Mouse (Mus musculus) kidney, adult 9 months (tissue): ENCODE measurements around the gene C3.
A peak's percentile ranks its signal among the peaks of the same experiment; 100 is the strongest.

Experiments
- DNase-seq: peaks from one replicate; pipeline ENCODE4 v3.0.0; 2022

The C3 gene

GRCm38 (mm10) chr17:57249186-57250181, 21.5 kb upstream of the C3 start, which contains the start of gene Trip10:
TSS of gene Trip10 (plus strand) at chr17:57249455.
- peak; percentile 98 for DNase-seq

DNA sequence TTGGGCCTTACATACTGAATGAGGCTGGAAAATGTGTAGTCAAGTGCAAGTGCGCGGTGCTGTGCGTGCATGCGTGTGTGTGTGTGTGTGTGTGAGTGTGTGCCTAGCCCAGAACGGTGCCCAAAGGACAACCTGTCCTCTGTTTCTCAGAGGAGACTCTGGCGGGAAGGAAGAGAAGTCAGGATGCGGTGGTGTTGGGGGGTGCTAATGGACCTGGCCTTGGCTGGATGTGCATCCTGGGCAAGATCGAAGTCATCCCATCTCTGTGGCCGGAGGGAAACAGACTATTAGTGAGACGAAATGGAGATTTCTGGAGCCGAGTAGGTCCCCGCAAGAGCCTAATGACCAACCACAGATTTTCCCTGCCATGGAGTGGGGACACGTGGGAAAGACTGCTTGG, 20.8 kb upstream of the C3 start:
- peak; percentile 56 for DNase-seq

GRCm38 (mm10) chr17:57248201-57248699, 20.3 kb upstream of the C3 start, which contains the start of gene Gpr108:
TSS of gene Gpr108 (minus strand) at chr17:57248446.
- DNase-seq: peak; percentile 94

DNA sequence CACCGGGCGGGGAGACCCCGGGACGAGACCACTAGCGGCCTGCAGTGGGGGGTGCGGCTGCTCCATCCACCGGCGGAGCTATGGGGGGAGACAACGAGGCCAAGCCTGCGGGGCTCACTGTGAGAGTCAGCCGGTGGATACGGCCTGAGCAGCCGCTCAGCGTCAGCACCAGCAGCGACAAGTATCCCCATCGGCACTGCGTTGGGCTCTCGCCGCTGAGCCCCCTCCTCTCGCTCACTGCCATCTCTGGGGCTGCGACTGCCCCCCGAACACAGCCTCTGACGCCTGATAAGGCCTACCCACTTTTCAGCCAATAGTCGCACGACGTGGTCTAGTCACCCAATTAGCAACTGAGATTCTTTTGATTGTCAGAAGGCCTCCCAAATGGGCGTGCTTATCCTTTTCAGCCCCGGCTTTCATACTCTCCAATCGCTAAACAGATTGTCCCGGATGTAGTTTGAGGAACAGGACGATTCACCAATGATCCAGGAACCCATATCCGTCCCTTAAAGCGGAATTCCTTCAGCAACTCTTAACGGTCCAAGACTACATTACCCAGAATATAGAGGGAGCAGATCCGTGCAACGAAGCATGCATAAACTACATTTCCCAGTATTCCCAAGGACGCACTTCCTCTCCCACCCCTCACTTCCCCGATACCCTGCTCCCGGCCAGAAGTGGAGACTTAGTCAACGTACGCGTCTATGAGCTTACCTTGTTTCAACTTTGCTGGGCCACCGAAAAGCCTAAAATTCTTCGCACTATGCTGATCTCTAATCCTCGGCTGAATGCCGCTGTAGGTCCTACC, 19.7 kb upstream of the C3 start:
- DNase-seq: peak; percentile 99

- no peak for DNase-seq
Observed at GRCm38 (mm10) chr17:57246663-57247392, 18.9 kb upstream of the C3 start.

GRCm38 (mm10) chr17:57245311-57245929, 17.5 kb upstream of the C3 start:
- DNase-seq: no peak

DNA sequence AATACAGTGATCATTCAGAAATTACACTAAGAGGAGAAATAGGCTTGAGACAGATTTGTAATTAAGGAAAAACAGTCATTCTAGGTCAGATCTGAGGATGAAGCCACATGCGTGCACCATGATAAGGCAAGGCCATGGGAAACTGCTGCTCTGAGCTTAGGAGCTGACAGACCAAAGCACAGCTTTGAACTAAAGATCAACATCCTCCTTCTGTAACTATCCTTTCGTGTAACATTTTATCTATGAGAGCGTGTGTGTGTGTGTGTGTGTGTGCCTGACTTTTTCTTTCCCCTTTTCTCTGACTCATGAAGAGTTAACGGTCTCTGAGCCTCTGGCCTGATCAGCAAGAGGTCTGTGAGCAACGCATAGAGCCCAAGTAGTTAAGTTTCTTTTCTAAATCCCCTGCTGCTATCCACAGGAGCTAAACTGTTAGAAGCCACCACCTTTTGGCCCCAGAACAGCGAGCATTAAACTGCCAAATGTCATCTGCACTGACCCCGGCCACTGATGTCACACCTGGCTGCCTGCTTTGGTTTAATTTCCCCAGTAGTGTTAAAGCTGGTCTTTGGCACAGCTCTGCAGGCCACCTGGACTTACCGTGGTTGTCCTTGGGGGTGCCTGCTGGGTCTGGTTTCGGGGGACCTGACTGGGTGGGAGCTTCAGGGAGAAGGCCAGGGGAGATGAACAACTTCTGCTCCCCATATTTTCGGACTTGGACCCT, 15.9 kb upstream of the C3 start:
- no peak for DNase-seq

GRCm38 (mm10) chr17:57237181-57237580, 9.2 kb upstream of the C3 start:
- no peak for DNase-seq

- no peak for DNase-seq
Observed at GRCm38 (mm10) chr17:57235803-57236202, 7.9 kb upstream of the C3 start.

DNA sequence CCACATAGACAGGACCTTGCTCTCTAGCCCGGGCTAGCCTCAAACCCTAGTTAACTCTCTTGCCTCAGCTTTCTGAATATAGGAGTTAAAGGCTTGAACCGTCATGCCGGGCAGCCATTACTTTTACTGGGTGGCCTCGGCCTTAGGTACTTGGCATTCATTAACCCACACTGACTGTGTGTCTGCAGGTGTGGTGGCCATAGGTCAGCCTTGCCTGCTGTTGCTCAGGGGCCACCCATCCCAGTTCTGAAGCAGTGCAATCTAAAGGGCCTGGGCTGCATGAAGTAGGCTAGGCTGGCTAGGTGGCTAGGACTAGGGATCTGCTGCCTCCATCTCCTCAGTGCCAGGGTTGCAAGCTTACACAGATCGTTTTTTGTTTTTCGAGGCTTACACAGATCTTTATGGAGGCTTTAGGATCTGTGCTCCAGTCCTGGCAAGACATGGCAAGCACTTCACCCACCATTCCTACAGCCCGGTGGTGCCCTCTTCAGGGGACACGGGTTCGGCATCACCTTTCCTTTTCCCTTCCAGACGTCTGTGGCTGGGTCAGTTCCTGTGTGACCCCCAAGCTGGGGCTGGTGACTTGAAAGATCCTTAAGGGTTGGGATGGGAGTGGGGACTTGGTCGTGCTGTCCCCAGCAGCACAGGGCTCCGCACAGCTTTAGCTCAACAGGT, 6.5 kb upstream of the C3 start:
- peak; percentile 73 for DNase-seq

- DNase-seq: peak; percentile 91
Observed at GRCm38 (mm10) chr17:57233038-57233437, 5.1 kb upstream of the C3 start.

DNA sequence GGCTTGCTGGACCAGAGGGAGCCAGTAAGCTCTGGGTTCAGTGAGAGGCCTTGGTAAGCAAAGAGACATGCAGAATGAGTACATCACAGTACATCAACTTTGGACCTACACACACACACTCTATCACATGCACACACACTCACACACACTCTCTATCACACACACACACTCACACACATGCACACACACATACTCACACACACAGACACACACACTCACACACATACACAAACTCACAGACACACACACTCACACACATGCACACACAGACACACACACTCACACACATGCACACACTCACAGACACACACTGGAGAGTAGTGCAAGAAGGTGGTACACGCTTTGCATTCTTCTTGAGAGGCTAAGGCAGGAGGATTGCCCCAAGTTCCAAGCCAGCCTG, 4.3 kb upstream of the C3 start:
- no peak for DNase-seq

GRCm38 (mm10) chr17:57231321-57231771, 3.4 kb upstream of the C3 start:
- DNase-seq: peak; percentile 47

- peak; percentile 69 for DNase-seq
Observed at GRCm38 (mm10) chr17:57230728-57231125, 2.8 kb upstream of the C3 start.

DNA sequence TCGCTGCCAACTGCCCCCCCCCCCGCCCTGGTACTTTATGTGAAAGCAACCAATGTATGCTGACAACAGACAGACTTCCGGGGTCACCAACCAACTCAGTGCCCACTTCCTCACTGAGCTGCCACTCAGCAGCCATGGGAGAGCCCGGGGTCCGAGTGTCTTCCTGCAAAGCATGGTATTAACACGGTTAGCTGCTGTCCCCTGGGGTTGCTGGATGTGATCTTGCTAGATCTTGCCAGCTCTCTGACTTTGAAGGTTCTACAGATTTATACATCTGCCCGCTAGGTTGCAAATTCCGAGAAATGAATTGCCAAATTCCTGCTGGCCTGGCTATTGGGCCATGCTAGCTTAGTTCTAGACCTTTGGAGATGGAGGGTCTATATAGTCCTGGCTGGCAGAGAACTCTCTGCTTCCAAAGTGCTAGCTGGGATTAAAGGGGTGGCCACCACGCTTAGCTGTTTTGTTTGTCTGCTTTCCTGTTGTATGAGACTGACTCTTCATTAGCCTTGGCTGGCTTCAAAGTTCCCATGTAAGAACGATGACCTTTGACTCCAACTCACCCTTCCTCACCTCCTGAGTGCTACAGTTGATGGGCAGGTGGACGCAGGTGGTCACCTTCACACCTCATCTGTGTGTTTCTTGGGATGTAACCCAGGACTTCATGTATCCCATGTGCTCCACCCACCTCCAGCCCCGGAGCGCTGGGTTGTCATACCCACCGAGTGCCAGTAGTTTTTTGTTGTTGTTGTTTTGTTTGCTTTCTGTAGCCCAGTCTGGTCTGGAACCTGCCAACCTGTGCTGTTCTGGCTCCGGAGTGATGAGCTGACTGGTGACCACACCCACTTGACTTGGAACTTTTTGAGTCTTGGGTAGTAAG, 2.2 kb upstream of the C3 start:
- DNase-seq: no peak

- DNase-seq: no peak
Observed at GRCm38 (mm10) chr17:57228873-57229272, 937 bp upstream of the C3 start.

DNA sequence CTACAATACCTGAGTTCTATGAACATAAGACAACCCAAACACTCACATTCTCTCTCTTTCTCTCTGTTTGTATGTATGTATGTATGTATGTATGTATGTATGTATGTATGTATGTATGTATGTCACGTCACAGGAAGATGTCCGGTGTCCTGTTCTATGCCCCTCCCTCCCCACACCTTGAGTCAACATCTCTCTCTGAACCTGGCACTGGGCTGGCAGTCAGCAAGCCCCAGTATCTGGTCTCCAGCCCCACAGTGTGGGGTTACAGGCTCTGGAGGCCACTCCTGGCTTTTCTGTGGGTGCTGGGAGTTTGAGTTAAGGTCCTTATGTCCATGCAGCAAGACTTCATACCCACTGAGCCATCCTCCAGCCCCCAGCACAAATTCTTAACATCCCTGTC, 468 bp downstream of the C3 start:
- DNase-seq: no peak

GRCm38 (mm10) chr17:57223313-57223712, 4.6 kb downstream of the C3 start:
- DNase-seq: no peak

DNA sequence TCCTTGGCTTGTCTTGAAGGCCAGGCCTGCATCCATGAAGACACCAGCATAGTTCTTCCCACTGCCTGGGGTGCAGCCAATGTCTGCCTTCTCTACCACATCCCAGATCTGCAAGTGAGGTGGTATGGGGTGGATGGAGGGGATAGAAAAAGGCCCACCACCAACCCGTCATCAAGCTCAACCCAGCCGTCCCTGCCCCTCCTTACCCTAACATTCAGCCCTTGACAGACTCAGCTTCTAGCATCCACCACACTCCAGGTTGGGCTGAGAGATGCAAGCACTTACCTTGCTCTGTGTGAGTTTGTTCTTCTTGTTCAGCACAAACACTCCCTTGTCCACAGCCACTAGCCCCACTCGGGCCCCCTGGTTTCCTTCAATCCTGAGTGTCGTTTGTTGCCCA, 6.0 kb downstream of the C3 start:
- DNase-seq: no peak

- DNase-seq: peak; percentile 76
Observed at GRCm38 (mm10) chr17:57219884-57220207, 8.1 kb downstream of the C3 start.
